Mouse (Mus musculus): ENCODE measurements around the gene Rsad1. TPM values are rescaled to one million over a fixed set of nuclear protein-coding genes. Genes with fewer than 3 reads are reported as not detected.

The Rsad1 gene
- polyA plus RNA-seq, 1 experiment = 16.9 TPM

DNA sequence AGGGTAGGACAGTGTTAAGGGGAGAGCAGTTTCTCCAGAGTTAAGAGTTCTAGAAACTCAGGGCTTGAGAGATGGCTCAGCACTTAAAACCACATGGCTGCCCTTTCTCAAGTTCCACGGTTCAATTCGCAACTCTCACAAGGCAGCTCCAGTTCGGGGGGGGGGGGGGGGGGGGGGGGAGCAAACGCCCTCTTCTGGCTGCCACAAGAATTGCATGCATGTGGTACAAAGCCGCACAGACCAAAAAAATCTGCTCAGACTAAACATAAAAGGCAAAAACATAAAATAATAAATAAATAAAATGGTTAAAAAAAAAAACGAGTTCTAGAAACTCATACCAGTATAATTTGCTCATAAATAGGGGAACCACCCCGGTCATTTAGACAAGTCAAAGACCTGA, 25.5 kb upstream of the Rsad1 start:
- no peak overlapping the region for H3K4me3 ChIP-seq (ENCODE audit: insufficient read depth, low read length)
- TF ChIP-seq POLR2A (IDR thresholded peaks at IDR 0.05; ENCODE audit: extremely low read depth, insufficient read depth, low read length) = no peak
- no peak for TF ChIP-seq CTCF (IDR thresholded peaks at IDR 0.05; ENCODE audit: extremely low read depth, insufficient read depth, low read length)
- no peaks in the 10 kb centered on the region for H3K4me1 ChIP-seq (ENCODE audit: control insufficient read depth, insufficient read depth, low read length)
- H3K27ac ChIP-seq (ENCODE audit: insufficient read depth, low read length) = no peak overlapping the region

GRCm38 (mm10) chr11:94571850-94572249, 22.8 kb upstream of the Rsad1 start:
- TF ChIP-seq CTCF (IDR thresholded peaks at IDR 0.05; ENCODE audit: extremely low read depth, insufficient read depth, low read length) = no peak
- TF ChIP-seq POLR2A (IDR thresholded peaks at IDR 0.05; ENCODE audit: extremely low read depth, insufficient read depth, low read length) = no peak

GRCm38 (mm10) chr11:94570612-94571011, 21.6 kb upstream of the Rsad1 start:
- Histone ChIP-seq H3K4me3 (ENCODE audit: insufficient read depth, low read length) (no peak overlapping the region), H3K27ac (ENCODE audit: insufficient read depth, low read length) (no peak overlapping the region), H3K4me1 (ENCODE audit: control insufficient read depth, insufficient read depth, low read length) (no peaks in the 10 kb centered on the region)
- TF ChIP-seq CTCF (IDR thresholded peaks at IDR 0.05; ENCODE audit: extremely low read depth, insufficient read depth, low read length) (no peak), POLR2A (IDR thresholded peaks at IDR 0.05; ENCODE audit: extremely low read depth, insufficient read depth, low read length) (no peak)

More at GRCm38 (mm10) chr11:94571850-94572249, 22.8 kb upstream of the Rsad1 start:
- Histone ChIP-seq H3K27ac (ENCODE audit: insufficient read depth, low read length) (no peak overlapping the region), H3K4me1 (ENCODE audit: control insufficient read depth, insufficient read depth, low read length) (no peaks in the 10 kb centered on the region), H3K4me3 (ENCODE audit: insufficient read depth, low read length) (no peak overlapping the region)

GRCm38 (mm10) chr11:94567326-94567725, 18.3 kb upstream of the Rsad1 start:
- Histone ChIP-seq H3K4me3 (ENCODE audit: insufficient read depth, low read length) (no peak overlapping the region), H3K27ac (ENCODE audit: insufficient read depth, low read length) (no peak overlapping the region), H3K4me1 (ENCODE audit: control insufficient read depth, insufficient read depth, low read length) (no peaks in the 10 kb centered on the region)
- TF ChIP-seq POLR2A (IDR thresholded peaks at IDR 0.05; ENCODE audit: extremely low read depth, insufficient read depth, low read length) (no peak), CTCF (IDR thresholded peaks at IDR 0.05; ENCODE audit: extremely low read depth, insufficient read depth, low read length) (no peak)

DNA sequence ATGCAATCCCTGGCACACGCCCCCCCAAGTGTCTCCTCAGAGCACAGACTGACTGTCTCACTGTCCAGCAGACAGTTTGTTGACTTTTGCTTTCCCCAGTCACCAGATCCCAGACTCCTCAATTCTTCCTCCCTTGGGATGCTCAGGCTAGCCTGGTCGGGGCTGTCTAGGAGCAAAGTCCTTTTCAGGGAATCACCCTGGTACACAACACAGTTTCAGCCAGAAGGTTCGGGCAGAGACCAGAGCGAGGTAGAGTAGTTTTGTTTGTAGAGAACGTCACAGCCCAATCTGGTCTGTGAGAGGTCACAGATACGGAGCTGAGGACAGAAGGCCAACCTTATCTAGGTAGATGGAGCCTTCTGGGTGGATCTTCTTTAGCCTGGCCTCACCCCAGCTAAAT, 17.5 kb upstream of the Rsad1 start:
- no peak overlapping the region for H3K27ac ChIP-seq (ENCODE audit: insufficient read depth, low read length)
- TF ChIP-seq POLR2A (IDR thresholded peaks at IDR 0.05; ENCODE audit: extremely low read depth, insufficient read depth, low read length) (no peak), CTCF (IDR thresholded peaks at IDR 0.05; ENCODE audit: extremely low read depth, insufficient read depth, low read length) (no peak)

DNA sequence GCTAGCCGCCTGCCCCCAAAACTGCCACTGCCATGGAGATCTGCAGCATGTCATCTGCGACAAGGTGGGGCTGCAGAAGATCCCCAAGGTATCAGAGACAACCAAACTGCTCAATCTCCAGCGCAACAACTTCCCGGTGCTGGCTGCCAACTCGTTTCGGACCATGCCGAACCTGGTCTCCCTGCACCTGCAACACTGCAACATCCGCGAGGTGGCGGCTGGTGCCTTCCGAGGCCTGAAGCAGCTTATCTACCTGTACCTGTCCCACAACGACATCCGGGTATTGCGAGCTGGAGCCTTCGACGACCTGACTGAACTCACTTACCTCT, 16.1 kb upstream of the Rsad1 start:
- no peaks in the 10 kb centered on the region for H3K4me1 ChIP-seq (ENCODE audit: control insufficient read depth, insufficient read depth, low read length)
- TF ChIP-seq CTCF (IDR thresholded peaks at IDR 0.05; ENCODE audit: extremely low read depth, insufficient read depth, low read length) = no peak
- no peak for TF ChIP-seq POLR2A (IDR thresholded peaks at IDR 0.05; ENCODE audit: extremely low read depth, insufficient read depth, low read length)
- H3K4me3 ChIP-seq (ENCODE audit: insufficient read depth, low read length) = no peak overlapping the region
- H3K27ac ChIP-seq (ENCODE audit: insufficient read depth, low read length) = no peak overlapping the region

More for the DNA sequence above, 17.5 kb upstream of the Rsad1 start:
- Histone ChIP-seq H3K4me1 (ENCODE audit: control insufficient read depth, insufficient read depth, low read length) (no peaks in the 10 kb centered on the region), H3K4me3 (ENCODE audit: insufficient read depth, low read length) (no peak overlapping the region)

DNA sequence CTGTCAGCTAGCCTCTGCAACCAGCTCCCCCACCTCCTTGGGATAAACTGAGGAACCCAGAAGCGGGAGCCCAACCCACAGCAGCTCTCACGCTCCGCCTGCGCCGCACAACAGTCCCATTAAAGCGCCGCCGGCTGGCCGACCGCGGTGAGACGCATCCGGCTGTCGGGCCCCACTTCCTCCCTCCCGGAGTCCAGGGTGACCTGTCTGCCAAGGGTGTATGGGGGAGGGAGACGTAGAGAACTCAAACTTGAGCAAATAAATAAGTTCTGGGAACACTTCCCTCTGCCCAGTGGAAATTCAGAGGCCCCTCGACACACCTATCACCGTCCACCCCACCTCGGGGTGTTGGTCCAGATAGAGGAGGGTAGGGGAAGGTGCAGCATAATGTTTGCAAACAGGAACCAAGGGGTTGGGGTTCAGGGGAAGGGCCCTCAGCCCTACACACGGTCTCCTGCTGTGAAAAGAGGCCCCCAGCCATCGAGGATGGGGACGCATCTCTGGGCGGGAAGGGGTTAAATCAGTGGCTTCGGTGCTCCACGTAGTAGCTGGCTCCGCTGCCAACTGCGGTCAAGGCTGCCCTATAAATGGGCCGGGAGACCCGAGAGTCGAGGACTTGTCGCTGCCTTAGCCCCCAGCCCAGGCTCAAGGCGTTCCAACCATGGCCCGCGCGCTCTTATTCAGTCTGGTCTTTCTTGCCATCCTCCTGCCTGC, 15.5 kb upstream of the Rsad1 start, which contains the start of gene Chad:
Chad (plus strand) TSS at position 611 of the 714 bp plus-strand sequence.
- TF ChIP-seq POLR2A (IDR thresholded peaks at IDR 0.05; ENCODE audit: extremely low read depth, insufficient read depth, low read length) = no peak
- no peak for TF ChIP-seq CTCF (IDR thresholded peaks at IDR 0.05; ENCODE audit: extremely low read depth, insufficient read depth, low read length)
- H3K4me3 ChIP-seq (ENCODE audit: insufficient read depth, low read length) = no peak within 1 kb of the TSS
- no peak within 1 kb of the TSS for H3K27ac ChIP-seq (ENCODE audit: insufficient read depth, low read length)
- H3K4me1 ChIP-seq (ENCODE audit: control insufficient read depth, insufficient read depth, low read length) = no peaks in the 10 kb centered on the region

GRCm38 (mm10) chr11:94563821-94564220, 14.8 kb upstream of the Rsad1 start:
- no peak overlapping the region for H3K27ac ChIP-seq (ENCODE audit: insufficient read depth, low read length)
- no peak for TF ChIP-seq CTCF (IDR thresholded peaks at IDR 0.05; ENCODE audit: extremely low read depth, insufficient read depth, low read length)
- TF ChIP-seq POLR2A (IDR thresholded peaks at IDR 0.05; ENCODE audit: extremely low read depth, insufficient read depth, low read length) = no peak
- no peaks in the 10 kb centered on the region for H3K4me1 ChIP-seq (ENCODE audit: control insufficient read depth, insufficient read depth, low read length)
- no peak overlapping the region for H3K4me3 ChIP-seq (ENCODE audit: insufficient read depth, low read length)

- Histone ChIP-seq H3K27ac (ENCODE audit: insufficient read depth, low read length) (no peak overlapping the region), H3K4me1 (ENCODE audit: control insufficient read depth, insufficient read depth, low read length) (no peaks in the 10 kb centered on the region), H3K4me3 (ENCODE audit: insufficient read depth, low read length) (no peak overlapping the region)
- TF ChIP-seq CTCF (IDR thresholded peaks at IDR 0.05; ENCODE audit: extremely low read depth, insufficient read depth, low read length) = no peak
- TF ChIP-seq POLR2A (IDR thresholded peaks at IDR 0.05; ENCODE audit: extremely low read depth, insufficient read depth, low read length) = no peak
Observed at GRCm38 (mm10) chr11:94563383-94563782, 14.3 kb upstream of the Rsad1 start.

DNA sequence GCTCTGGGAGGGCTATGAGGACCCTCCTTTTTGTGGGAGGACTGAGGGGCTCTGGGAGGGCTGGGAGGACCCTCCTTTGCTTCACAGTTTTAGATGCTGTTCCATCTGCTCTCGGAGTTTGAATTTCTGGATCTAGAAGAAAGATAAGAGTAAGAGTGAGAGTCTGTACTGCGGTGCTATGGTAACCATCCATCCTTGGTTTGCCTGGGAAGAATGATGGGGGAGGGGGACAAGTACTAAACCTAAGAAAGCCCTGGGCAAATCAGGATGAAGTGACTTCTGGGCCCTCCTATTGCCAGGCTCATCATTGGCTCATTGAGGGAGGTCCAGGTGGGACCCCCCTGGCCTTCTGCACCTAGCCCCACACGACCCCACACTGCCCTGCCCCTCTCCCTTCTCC, 9.2 kb upstream of the Rsad1 start:
- Histone ChIP-seq H3K27ac (ENCODE audit: insufficient read depth, low read length) (no peak overlapping the region), H3K4me3 (ENCODE audit: insufficient read depth, low read length) (no peak overlapping the region), H3K4me1 (ENCODE audit: control insufficient read depth, insufficient read depth, low read length) (no peaks in the 10 kb centered on the region)
- no peak for TF ChIP-seq POLR2A (IDR thresholded peaks at IDR 0.05; ENCODE audit: extremely low read depth, insufficient read depth, low read length)
